ENCODE assay signal across 26 mouse cellular contexts in the genomic region with DNA sequence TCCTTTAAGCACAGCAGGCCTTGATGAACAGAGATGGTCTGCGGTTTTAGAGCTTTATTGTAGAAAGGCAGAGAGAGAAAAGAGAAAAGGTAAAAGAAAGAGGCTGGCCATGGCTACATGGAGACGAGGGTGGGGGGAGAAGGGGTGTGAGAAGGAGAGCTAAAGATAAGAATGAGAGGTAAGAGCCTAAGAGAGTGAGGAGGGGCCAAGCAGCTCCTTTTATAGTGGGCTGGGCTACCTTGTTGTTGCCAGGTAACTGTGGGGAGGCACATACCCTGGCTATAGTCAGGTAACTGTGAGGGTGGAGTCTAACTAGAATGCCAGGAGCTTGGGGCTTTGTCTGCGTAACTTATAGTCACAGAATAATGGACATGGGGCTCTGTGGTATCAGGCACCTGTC.
"Had no signal": no experiment of that assay in that cellular context is flagged by ENCODE, and none has a peak within 500 bp of the region (broad histone marks: within the 10 kb centered on the region; RNA-seq: fewer than 3 reads in every experiment).

No protein-coding gene starts in this region.

- H3K9me3 ChIP-seq: heart, embryonic 13.5 days; hindbrain, embryonic 10.5 days; hindbrain, embryonic 12.5 days; intestine, embryonic 15.5 days; limb, embryonic 10.5 days; limb, embryonic 12.5 days had no signal

- H3K9ac ChIP-seq: heart, embryonic 13.5 days; heart, embryonic 15.5 days; hindbrain, embryonic 12.5 days; hindbrain, embryonic 14.5 days; intestine, embryonic 15.5 days; limb, embryonic 12.5 days had no signal

- ATAC-seq: forebrain, embryonic 16.5 days; hindbrain, embryonic 16.5 days; inflammation-experienced regulatory T-cells, adult 6 months; intestine, embryonic 15.5 days; intestine, postnatal 0 days had no signal

- H3K4me3 ChIP-seq: gastrocnemius, adult 2 months; heart, adult 2 months; heart, embryonic 13.5 days; heart, embryonic 15.5 days; hindbrain, embryonic 10.5 days; hindbrain, embryonic 12.5 days; intestine, embryonic 15.5 days; layer of hippocampus, adult 2 months; left cerebral cortex, adult 2 months; limb, embryonic 10.5 days; limb, embryonic 12.5 days had no signal

- H3K4me2 ChIP-seq: heart, embryonic 11.5 days; heart, embryonic 13.5 days; heart, embryonic 15.5 days; hindbrain, embryonic 12.5 days; hindbrain, embryonic 14.5 days; intestine, embryonic 15.5 days; limb, embryonic 12.5 days had no signal

- H3K36me3 ChIP-seq: heart, embryonic 13.5 days; heart, embryonic 15.5 days; hindbrain, embryonic 10.5 days; hindbrain, embryonic 12.5 days; intestine, embryonic 15.5 days; limb, embryonic 10.5 days; limb, embryonic 12.5 days had no signal

- H3K27ac ChIP-seq: gastrocnemius, adult 2 months; heart, adult 2 months; heart, embryonic 13.5 days; heart, embryonic 15.5 days; hindbrain, embryonic 10.5 days; hindbrain, embryonic 12.5 days; hindbrain, embryonic 14.5 days; intestine, embryonic 15.5 days; layer of hippocampus, adult 2 months; left cerebral cortex, adult 2 months; limb, embryonic 10.5 days; limb, embryonic 12.5 days had no signal

- H3K27me3 ChIP-seq: heart, embryonic 13.5 days; heart, embryonic 15.5 days; intestine, embryonic 15.5 days; limb, embryonic 12.5 days had no signal

- DNase-seq: gastrocnemius, adult 2 months; gastrocnemius, postnatal 10 days; gastrocnemius, postnatal 25 days; heart, adult 2 months; heart, postnatal 14 days; heart, postnatal 4 days; kidney, adult 18-20 months; kidney, adult 8-10 months; kidney, postnatal 10 days; kidney, postnatal 25 days; kidney, postnatal 4 days had no signal

- H3K4me1 ChIP-seq: heart, embryonic 13.5 days; heart, embryonic 15.5 days; intestine, embryonic 15.5 days; limb, embryonic 10.5 days; limb, embryonic 12.5 days had no signal
